Mouse (Mus musculus) gastrocnemius, adult 18-20 months (tissue): ENCODE data around the gene Aldh6a1. TPM values are rescaled to one million over a fixed set of nuclear protein-coding genes. Genes with fewer than 3 reads are reported as not detected.

Experiments used
- DNase-seq: peaks from one replicate; pipeline ENCODE4 v3.0.0; 2021; ENCODE audit warnings: low spot score
- long read RNA-seq, 2 experiments: library from polyadenylated mRNA; stranded (forward); transcript quantifications; one replicate each; pipeline ENCODE4 v2.0.0; 2021
- total RNA-seq, 2 experiments: library from RNA; stranded (reverse); gene quantifications; 2 replicates each; pipeline ENCODE4 v1.2.3; 2021

The Aldh6a1 gene
- 100 to 1,000 TPM; 117 to 121 TPM for total RNA-seq
- long read RNA-seq, experiment 1, transcript Aldh6a1-201 (12 exons, 3,399 nt): major isoform, 223 of 248 reads
- long read RNA-seq, experiment 1, partial matches to known transcripts: 14 of 248 reads
- long read RNA-seq, experiment 1, other reads (novel, unspliced or antisense): 11 of 248 reads
- long read RNA-seq, experiment 2, transcript Aldh6a1-201 (12 exons, 3,399 nt): major isoform, 193 of 213 reads
- long read RNA-seq, experiment 2, partial matches to known transcripts: 6 of 213 reads
- long read RNA-seq, experiment 2, other reads (novel, unspliced or antisense): 14 of 213 reads

DNA sequence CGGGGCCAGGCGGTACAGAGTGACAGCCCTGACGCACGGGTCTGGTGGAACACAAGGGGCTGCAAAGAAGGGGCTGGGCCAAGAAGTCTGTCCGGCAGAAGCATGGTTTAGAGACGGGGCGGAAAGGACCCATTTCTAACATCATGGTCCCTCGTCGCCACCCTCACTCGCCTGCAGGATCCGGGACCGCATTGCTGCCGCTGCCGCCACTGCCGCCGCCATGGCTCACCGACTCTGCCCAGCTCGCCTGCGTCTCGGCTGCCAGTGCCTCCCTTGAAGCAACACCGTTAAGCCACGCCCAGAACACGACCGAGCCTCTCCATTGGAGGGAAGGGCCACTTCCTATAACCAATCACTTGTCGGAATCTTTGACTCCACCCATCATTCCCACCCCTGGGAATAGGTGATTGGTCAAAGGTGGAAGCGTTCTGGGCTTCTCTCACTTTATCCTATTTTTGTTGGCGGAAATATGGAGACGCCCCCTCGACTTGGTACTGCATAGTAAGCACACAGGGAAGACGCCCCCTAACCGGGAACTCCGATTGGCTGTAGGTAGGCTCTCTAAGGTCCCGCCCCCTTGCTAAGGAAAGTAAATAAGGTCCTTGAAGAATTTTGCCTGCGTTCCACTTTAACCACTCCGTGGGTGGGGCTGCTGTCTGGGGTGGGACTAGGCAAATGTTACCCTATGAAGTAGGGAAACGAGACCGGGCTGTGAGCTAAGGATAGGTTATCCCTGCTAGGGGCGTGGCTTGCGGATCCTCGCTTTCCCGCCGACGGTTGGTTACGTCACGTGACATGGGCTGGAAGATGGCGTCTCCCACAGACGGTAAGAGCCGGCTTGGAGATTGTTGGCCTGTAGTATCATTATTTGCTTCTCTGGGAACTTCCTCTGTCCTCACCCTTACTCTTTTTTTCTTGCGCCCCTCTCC lies at the start of gene Aldh6a1, which contains the start of gene Lin52:
Gene Aldh6a1 (minus strand): TSS at position 287 of the 929 bp plus-strand sequence.
Gene Lin52 (plus strand): TSS at position 705 of the 929 bp plus-strand sequence.
- DNase-seq: peak; percentile 99

DNA sequence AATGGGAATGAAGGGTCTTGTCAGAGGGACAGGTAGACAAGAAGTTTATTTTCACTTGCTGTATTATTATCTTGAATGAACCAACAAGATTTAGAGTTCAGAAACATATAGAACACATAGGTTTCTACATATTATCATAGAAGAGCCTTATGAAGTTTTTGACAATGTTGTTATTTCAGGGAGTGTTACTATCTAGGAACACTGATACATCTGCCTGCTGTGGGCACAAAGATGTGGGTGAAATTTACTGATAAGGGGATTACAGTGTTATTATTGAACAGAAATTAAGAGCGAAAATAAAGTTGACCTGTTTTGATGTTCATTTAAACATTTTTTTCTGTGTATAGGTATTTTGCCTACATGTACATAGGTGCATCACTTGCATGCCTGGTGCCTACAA lies 46.0 kb upstream of the Aldh6a1 start:
- DNase-seq: no peak

DNA sequence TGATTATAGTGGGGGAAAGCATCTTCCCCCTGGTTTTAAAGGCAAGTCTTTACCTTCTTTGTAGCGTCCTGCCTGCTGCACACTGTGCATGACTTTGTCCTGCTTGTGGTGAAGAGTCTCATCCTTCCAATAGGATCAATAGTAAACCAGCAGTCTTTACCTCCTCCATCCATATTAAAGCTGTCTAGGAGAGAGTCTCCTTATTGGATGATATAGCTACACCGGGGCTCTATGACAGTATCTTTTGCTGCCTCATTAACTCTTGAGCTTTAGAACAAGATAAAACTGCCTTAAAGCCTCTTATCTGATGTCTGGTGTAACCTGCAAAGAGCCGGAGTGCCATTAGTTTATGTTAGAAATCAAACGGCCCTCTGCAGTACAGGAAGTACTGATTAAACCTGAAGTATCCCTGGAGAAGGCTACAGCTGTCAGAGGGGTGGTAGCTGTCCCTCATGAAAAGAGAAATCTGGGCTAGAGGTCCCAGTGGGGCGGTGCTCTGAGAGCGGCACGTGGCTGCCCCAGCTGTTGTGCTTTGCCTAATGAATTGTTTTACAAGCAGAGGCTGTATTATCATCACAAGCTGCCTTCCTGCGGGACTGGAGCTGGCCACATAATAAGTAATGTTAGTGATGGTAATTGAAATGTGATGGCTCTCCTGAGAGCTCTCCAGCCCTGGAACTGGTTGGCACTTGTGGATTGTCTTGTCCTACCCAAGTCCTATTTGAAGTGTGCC lies 36.7 kb upstream of the Aldh6a1 start:
- no peak for DNase-seq

GRCm38 (mm10) chr12:84482778-84483585 lies 32.2 kb upstream of the Aldh6a1 start:
- DNase-seq: no peak

GRCm38 (mm10) chr12:84481251-84481650 lies 30.4 kb upstream of the Aldh6a1 start:
- no peak for DNase-seq

GRCm38 (mm10) chr12:84478937-84479336 lies 28.1 kb upstream of the Aldh6a1 start:
- no peak for DNase-seq

- DNase-seq: peak; percentile 33
These were observed 17.9 kb upstream of the Aldh6a1 start for GRCm38 (mm10) chr12:84468701-84469100.

- no peak for DNase-seq
These were observed 12.1 kb upstream of the Aldh6a1 start for GRCm38 (mm10) chr12:84462856-84463255.

- DNase-seq: no peak
These were observed 10.6 kb upstream of the Aldh6a1 start for GRCm38 (mm10) chr12:84461416-84461815.

- DNase-seq: no peak
These were observed 9.0 kb upstream of the Aldh6a1 start for GRCm38 (mm10) chr12:84459845-84460244.

GRCm38 (mm10) chr12:84456911-84457310 lies 6.1 kb upstream of the Aldh6a1 start:
- DNase-seq: no peak

- peak; percentile 3 for DNase-seq
These were observed 997 bp upstream of the Aldh6a1 start for GRCm38 (mm10) chr12:84451801-84452200.

GRCm38 (mm10) chr12:84450351-84450717 lies 470 bp downstream of the Aldh6a1 start:
- DNase-seq: peak; percentile 51

DNA sequence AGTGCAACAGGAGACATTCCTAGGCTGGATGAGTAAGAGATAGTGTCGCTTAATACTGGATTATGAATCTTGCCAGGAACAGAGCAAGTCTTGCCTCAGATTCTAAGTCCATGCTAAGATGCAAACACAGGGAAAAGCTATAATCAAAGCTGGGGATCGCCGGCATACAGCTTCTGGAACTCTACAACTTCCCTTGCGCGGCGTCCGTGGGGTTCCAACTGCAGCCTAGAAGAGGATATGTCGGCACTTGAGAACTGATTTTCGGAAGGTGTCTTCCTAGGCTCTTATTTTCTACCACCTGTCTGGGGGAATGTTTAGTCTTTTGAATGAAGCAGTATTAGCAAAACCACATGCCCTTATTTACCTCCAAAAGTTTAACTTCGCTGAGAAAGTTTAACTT lies 917 bp downstream of the Aldh6a1 start:
- peak; percentile 2 for DNase-seq

GRCm38 (mm10) chr12:84448181-84448580 lies 2.6 kb downstream of the Aldh6a1 start:
- no peak for DNase-seq

DNA sequence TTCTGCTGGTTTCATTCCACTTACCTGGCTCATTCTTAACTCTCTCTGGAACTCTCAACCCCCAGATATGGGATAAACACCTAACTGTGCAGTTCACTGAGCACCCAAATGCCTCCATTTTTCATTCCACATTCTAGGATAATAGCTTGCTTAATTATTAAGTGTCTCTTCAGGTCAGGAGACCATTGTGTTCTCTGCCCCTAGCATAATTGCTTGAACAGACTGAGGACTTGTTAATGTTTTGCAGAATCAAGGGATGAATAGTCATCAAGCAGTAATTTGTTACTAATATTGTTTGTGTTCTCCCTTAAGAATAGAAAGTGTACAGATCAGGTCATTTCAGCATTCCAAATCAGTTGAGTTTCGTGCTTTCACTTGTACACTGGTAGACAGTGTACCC lies 3.4 kb downstream of the Aldh6a1 start:
- DNase-seq: no peak

DNA sequence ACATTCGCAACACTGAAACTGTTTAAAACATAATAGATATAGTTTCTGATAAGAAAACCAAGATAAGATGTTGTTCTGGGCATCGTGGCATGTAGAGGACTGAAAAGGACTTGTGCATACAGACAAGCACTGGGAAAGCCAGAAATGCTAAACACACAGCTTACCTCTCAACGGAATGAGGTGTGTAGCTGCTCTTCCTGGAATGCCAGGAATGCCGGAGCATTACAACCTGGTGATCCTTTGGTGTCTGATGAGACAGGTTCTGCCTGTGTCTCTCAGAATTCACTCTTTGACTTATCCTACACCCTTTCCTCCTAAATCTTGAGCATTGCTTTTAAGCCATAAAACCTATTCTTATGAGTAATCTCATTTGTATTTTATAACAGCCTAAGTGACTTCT lies 8.3 kb downstream of the Aldh6a1 start:
- no peak for DNase-seq

DNA sequence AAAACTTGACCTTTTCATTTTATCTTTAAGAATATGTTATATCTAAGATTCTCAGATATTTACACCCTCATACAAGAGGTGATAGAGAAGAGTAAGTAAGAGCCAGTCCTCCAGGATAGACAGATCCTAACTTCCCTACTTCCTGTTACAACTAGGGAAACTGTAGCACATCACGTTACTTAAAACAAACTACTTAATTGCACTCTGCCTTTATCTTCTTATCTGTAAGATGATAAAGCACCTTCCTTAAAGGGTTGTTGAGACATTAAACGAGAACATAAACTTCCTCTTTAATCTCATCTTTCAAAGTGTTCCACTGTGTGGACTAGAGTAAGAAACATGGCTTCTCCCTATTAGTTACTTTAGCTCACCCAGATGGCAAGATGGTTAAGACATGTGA lies 12.1 kb downstream of the Aldh6a1 start:
- no peak for DNase-seq

DNA sequence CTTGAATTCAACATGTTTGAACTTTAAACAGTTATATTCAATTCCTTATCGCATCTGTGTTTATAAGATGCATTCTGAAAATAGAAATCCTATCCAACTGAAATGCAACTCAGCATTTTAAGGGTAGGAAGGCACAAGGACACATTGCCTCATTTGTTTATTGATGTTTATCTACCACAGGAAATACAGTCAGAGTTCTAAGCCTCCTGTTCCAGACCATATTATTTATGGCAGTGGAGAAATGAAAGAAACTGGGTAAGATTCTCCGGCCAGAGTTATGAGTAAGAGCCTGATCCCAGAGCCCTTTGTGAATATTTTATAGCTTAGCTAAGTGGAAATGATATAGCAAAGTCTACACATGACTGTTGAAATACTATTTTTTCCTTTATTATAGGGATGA lies 21.0 kb downstream of the Aldh6a1 start:
- no peak for DNase-seq

- DNase-seq: no peak
These were observed 26.8 kb downstream of the Aldh6a1 start for GRCm38 (mm10) chr12:84423990-84424389.

DNA sequence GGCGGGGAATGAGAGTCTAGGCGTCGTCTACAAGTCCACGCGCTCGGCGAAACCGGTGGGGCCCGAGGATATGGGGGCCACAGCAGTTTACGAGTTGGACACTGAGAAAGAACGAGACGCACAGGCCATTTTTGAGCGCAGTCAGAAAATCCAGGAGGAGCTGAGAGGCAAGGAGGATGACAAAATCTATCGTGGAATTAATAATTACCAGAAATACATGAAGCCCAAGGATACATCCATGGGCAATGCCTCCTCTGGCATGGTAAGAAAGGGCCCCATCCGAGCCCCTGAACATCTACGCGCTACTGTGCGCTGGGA lies 33.2 kb downstream of the Aldh6a1 start:
- no peak for DNase-seq
